Mouse (Mus musculus): ENCODE measurements around the gene Fbxo9. TPM values are rescaled to one million over a fixed set of nuclear protein-coding genes. Genes with fewer than 3 reads are reported as not detected.

Gene Fbxo9
- polyA plus RNA-seq, 1 experiment from 2014 or later: 50.3 TPM

DNA sequence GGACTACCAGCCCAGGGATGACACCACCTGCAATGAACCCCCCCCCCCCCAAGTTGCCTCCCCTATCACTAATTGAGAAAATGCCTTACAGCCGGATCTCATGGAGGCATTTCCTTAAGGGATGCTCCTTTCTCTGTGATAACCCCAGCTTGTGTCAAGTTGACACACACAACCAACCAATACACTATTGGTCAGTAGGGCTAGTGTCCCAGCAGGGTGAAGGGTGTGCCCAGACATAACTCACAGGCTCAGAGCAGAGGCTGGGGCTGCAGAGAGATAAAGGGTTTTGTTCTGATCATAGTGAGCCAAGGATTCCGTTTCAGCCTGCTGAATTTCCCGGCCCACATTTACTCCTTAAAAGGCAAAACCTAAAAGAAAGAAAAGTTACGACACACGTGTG, 38.4 kb downstream of the Fbxo9 start:
- Histone ChIP-seq H3K36me3 (ENCODE audit: insufficient read depth, low read length) (no peaks in the 10 kb centered on the region), H3K4me1 (replicated peaks; ENCODE audit: insufficient read depth, low read length) (no peaks in the 10 kb centered on the region), H3K9me3 (replicated peaks; ENCODE audit: low read length) (no peaks in the 10 kb centered on the region), H3K27ac (no peak overlapping the region), H3K27me3 (ENCODE audit: insufficient read depth, low read length) (no peaks in the 10 kb centered on the region), H3K4me2 (ENCODE audit: low read length) (no peak overlapping the region), H3K9ac (ENCODE audit: low read depth, low read length) (no peak overlapping the region), H3K4me3 (replicated peaks; ENCODE audit: low read depth, low read length) (no peak overlapping the region)
- WGBS: 60% methylated on average over 5 of the region's 5 CpGs
- DNase-seq (ENCODE audit: low spot score) (no peak), ATAC-seq (replicated peaks; ENCODE audit: low FRiP score, low read depth) (no peak)
- TF ChIP-seq CTCF (IDR thresholded peaks at IDR 0.05; ENCODE audit: low read depth): no peak

DNA sequence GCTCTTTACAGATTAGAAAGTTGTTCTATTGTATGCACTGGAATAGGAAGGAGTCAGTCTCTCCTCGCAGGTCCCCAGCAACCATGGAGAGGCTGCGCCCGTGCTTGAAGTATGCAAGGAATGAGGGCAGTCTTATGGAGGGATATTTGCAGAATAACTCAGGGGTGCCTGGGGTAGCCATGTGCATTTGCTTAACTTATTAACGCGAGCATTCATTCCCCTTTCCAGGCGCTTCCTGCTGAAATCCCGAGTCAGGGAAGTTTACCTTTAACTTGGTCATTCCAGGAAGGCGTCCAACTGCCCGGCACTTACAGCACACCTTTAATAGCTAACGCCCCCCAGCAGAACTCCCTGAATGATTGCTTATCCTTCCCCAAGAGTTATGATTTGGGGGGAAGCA, 44.7 kb downstream of the Fbxo9 start:
- no peak overlapping the region for H3K4me3 ChIP-seq (replicated peaks; ENCODE audit: low read depth, low read length)
- H3K9me3 ChIP-seq (replicated peaks; ENCODE audit: low read length): no peaks in the 10 kb centered on the region
- H3K27ac ChIP-seq: peak overlapping the region; percentile 34; the same call in 1 of the 2 replicates
- no peak overlapping the region for H3K4me2 ChIP-seq (ENCODE audit: low read length)
- H3K27me3 ChIP-seq (ENCODE audit: insufficient read depth, low read length): no peaks in the 10 kb centered on the region
- no peaks in the 10 kb centered on the region for H3K4me1 ChIP-seq (replicated peaks; ENCODE audit: insufficient read depth, low read length)
- no peaks in the 10 kb centered on the region for H3K36me3 ChIP-seq (ENCODE audit: insufficient read depth, low read length)
- DNase-seq (ENCODE audit: low spot score) (peak; percentile 48), ATAC-seq (replicated peaks; ENCODE audit: low FRiP score, low read depth) (no peak; the same call in 1 of the 2 replicates)
- no peak for TF ChIP-seq CTCF (IDR thresholded peaks at IDR 0.05; ENCODE audit: low read depth)
- H3K9ac ChIP-seq (ENCODE audit: low read depth, low read length): no peak overlapping the region
- WGBS: 46% methylated on average over 10 of the region's 10 CpGs

DNA sequence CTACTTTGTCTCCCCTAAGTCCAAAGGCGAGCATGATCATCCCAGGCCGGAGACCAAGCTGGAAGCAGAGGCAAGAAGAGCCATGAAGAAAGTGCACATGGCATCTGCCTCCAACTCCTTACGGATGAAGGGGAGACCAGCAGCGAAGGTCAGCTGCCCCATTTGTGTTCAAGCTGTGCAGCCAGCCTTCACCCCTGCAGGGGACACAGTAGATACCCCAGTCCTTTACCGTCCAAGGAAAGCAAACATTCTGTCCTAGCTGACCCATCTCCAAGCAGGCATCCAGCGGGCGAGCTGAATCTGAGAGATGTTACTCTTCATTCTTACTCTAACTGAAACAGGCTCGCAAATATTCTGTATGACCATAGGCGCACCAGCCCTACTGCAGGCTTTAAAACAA, 46.5 kb downstream of the Fbxo9 start:
- Histone ChIP-seq H3K27me3 (ENCODE audit: insufficient read depth, low read length) (no peaks in the 10 kb centered on the region), H3K4me3 (replicated peaks; ENCODE audit: low read depth, low read length) (no peak overlapping the region), H3K9me3 (replicated peaks; ENCODE audit: low read length) (no peaks in the 10 kb centered on the region), H3K27ac (no peak overlapping the region), H3K4me2 (ENCODE audit: low read length) (no peak overlapping the region), H3K36me3 (ENCODE audit: insufficient read depth, low read length) (no peaks in the 10 kb centered on the region), H3K9ac (ENCODE audit: low read depth, low read length) (no peak overlapping the region), H3K4me1 (replicated peaks; ENCODE audit: insufficient read depth, low read length) (no peaks in the 10 kb centered on the region)
- no peak for TF ChIP-seq CTCF (IDR thresholded peaks at IDR 0.05; ENCODE audit: low read depth)
- ATAC-seq (replicated peaks; ENCODE audit: low FRiP score, low read depth) (no peak), DNase-seq (ENCODE audit: low spot score) (no peak)
- 86% methylated on average over 9 of the region's 9 CpGs for WGBS

DNA sequence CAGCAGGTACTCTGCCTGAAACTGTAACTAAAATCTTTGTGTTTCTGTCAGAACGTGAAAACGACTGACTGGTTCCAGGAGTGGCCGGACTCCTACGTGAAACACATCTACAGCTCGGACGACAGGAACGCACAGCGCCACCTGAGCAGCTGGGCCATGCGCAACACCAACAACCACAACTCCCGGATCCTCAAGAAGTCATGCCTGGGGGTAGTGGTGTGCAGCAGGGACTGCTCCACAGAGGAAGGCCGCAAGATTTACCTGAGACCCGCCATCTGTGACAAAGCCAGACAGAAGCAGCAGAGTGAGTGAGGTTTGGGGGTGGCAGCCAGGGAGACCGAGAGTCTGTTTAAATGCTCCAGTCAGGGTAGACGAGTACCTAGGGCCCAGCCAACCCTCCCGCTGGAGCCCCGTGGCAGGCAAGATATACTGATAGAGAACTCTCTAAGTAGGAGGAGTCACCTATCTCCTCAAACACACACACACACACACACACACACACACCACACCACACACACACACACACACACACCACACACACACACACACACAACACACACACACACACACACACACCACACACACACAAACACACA, 49.2 kb downstream of the Fbxo9 start:
- H3K27me3 ChIP-seq (ENCODE audit: insufficient read depth, low read length): no peaks in the 10 kb centered on the region
- no peak for DNase-seq (ENCODE audit: low spot score)
- no peak overlapping the region for H3K9ac ChIP-seq (ENCODE audit: low read depth, low read length)
- H3K4me1 ChIP-seq (replicated peaks; ENCODE audit: insufficient read depth, low read length): no peaks in the 10 kb centered on the region
- ATAC-seq (replicated peaks; ENCODE audit: low FRiP score, low read depth): no peak
- no peak for TF ChIP-seq CTCF (IDR thresholded peaks at IDR 0.05; ENCODE audit: low read depth)
- WGBS: 68% methylated on average over 16 of the region's 16 CpGs
- H3K4me3 ChIP-seq (replicated peaks; ENCODE audit: low read depth, low read length): no peak overlapping the region
- no peak overlapping the region for H3K4me2 ChIP-seq (ENCODE audit: low read length)
- H3K9me3 ChIP-seq (replicated peaks; ENCODE audit: low read length): no peaks in the 10 kb centered on the region
- H3K27ac ChIP-seq: no peak overlapping the region
- no peaks in the 10 kb centered on the region for H3K36me3 ChIP-seq (ENCODE audit: insufficient read depth, low read length)

DNA sequence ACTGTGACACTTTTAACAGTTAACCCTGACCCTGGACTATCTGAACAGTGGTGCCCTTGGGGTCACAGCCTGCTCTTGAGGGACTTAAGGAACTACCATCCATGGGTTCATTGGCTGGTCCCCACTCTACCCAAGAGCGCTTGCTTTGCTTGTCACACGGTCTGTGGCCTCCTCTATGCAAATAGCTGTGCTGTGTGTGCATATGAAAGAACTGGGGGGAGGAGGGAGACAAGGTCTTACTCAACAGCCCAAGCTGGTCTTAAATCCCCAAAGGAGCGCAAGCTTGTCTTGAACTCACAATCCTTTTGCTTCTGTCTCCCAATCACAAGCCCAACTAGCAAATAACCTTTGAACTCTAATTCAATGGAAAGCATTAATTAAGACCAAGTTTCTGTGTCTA, 54.6 kb downstream of the Fbxo9 start:
- Histone ChIP-seq H3K4me3 (replicated peaks; ENCODE audit: low read depth, low read length) (no peak overlapping the region), H3K27ac (no peak overlapping the region), H3K27me3 (ENCODE audit: insufficient read depth, low read length) (no peaks in the 10 kb centered on the region), H3K36me3 (ENCODE audit: insufficient read depth, low read length) (no peaks in the 10 kb centered on the region), H3K4me1 (replicated peaks; ENCODE audit: insufficient read depth, low read length) (no peaks in the 10 kb centered on the region), H3K4me2 (ENCODE audit: low read length) (no peak overlapping the region), H3K9ac (ENCODE audit: low read depth, low read length) (no peak overlapping the region), H3K9me3 (replicated peaks; ENCODE audit: low read length) (no peaks in the 10 kb centered on the region)
- no peak for TF ChIP-seq CTCF (IDR thresholded peaks at IDR 0.05; ENCODE audit: low read depth)
- 86% methylated on average over 3 of the region's 3 CpGs for WGBS
- ATAC-seq (replicated peaks; ENCODE audit: low FRiP score, low read depth) (no peak), DNase-seq (ENCODE audit: low spot score) (no peak)

DNA sequence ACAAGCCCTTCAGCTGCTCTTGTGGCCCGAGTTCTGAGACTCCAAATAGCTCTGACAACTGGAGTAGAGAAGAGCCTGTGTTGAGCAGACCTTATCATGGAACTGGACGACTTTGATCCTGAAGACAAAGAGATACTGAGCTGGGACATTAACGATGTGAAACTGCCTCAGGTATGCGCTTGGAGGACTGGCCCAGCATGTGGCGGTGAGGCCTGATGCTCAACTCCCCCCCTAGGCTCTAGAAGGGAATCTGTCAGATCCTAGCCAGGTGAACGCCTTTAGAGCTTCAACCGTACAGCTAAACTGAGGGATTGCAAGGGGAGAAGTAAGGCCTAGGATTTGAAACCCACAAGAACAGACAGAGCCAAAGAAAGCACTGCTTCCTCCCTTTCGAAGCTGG, 55.0 kb downstream of the Fbxo9 start:
- Histone ChIP-seq H3K4me1 (replicated peaks; ENCODE audit: insufficient read depth, low read length) (no peaks in the 10 kb centered on the region), H3K9ac (ENCODE audit: low read depth, low read length) (no peak overlapping the region), H3K36me3 (ENCODE audit: insufficient read depth, low read length) (no peaks in the 10 kb centered on the region), H3K9me3 (replicated peaks; ENCODE audit: low read length) (no peaks in the 10 kb centered on the region), H3K4me2 (ENCODE audit: low read length) (no peak overlapping the region), H3K27me3 (ENCODE audit: insufficient read depth, low read length) (no peaks in the 10 kb centered on the region), H3K4me3 (replicated peaks; ENCODE audit: low read depth, low read length) (no peak overlapping the region), H3K27ac (no peak overlapping the region)
- 71% methylated on average over 8 of the region's 8 CpGs for WGBS
- ATAC-seq (replicated peaks; ENCODE audit: low FRiP score, low read depth) (no peak), DNase-seq (ENCODE audit: low spot score) (no peak)
- no peak for TF ChIP-seq CTCF (IDR thresholded peaks at IDR 0.05; ENCODE audit: low read depth)

DNA sequence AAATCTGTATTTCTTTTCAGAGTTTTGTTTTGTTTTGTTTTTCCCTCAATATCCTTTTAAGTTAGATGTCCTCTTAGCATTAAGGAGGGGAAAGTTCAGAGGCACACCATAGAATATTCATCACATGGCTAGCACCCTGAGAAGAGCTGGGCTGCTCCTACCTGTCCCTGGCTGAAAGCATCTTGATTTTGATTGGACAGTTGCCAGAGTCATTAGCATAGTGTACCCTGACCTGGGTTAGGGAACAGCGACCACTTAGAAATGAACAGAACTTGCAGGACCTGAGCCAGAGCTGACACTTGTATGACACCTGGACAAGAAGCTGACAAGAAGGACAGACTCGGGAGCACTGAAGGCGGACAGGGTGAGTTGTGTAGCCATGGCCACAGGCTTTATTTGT, 57.2 kb downstream of the Fbxo9 start, which contains the start of gene Gcm1:
Gene Gcm1, plus strand, starts transcription at position 248 of the 400 bp plus-strand sequence.
- Histone ChIP-seq H3K4me1 (replicated peaks; ENCODE audit: insufficient read depth, low read length) (no peaks in the 10 kb centered on the region), H3K4me3 (replicated peaks; ENCODE audit: low read depth, low read length) (no peak within 1 kb of the TSS), H3K27ac (no peak within 1 kb of the TSS), H3K4me2 (ENCODE audit: low read length) (no peak within 1 kb of the TSS), H3K9ac (ENCODE audit: low read depth, low read length) (no peak within 1 kb of the TSS), H3K36me3 (ENCODE audit: insufficient read depth, low read length) (no peaks in the 10 kb centered on the region), H3K27me3 (ENCODE audit: insufficient read depth, low read length) (no peaks in the 10 kb centered on the region), H3K9me3 (replicated peaks; ENCODE audit: low read length) (no peaks in the 10 kb centered on the region)
- ATAC-seq (replicated peaks; ENCODE audit: low FRiP score, low read depth): peak; percentile 75; the same call in 1 of the 2 replicates
- DNase-seq (ENCODE audit: low spot score): peak; percentile 1
- 33% methylated on average over 3 of the region's 3 CpGs for WGBS
- no peak for TF ChIP-seq CTCF (IDR thresholded peaks at IDR 0.05; ENCODE audit: low read depth)
